Mouse (Mus musculus) kidney, adult 2 months (tissue): Measurements from ENCODE around the gene Map3k1.

Experiments
- CTCF ChIP-seq: fragments of 200-500 bp; conservative IDR thresholded peaks from 2 replicates; pipeline ENCODE4 v1.5.1; 2011; ENCODE audit warnings: low read depth, mild to moderate bottlenecking, control low read depth, low read length, moderate library complexity, mixed read lengths; ENCODE audit not compliant: insufficient read depth, insufficient read length
- POLR2A ChIP-seq: fragments of 200-500 bp; IDR thresholded peaks from one replicate; pipeline ENCODE4 v1.6.1; 2011; ENCODE audit warnings: low read depth, low read length, control low read depth

DNA sequence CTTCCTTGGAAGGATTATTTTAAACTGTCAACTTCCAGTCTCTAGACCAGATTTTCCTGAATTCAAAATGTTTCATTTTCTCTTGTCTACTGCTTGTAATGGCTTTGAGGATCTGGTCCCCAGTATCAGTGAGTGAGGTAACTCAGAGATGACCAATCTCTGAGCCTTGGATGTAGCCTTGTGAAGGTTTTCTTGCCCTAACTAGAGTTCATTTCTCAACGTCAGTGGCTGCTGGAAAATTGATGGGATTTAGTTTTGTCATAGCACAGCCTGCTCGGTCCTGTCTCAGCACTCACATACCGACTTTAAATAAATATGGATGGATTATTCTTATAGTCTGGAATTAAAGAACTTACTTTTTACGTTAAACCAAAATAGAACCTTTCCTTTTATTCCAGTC lies 98.3 kb downstream of the Map3k1 start:
- TF ChIP-seq POLR2A (no peak), CTCF (no peak)
